Mouse (Mus musculus) lung, postnatal 10 days (tissue): ENCODE measurements around the gene Gm7075.
"Not testable (repeated sequence)": the region's sequence is repeated elsewhere in the genome, so short reads cannot be mapped to it uniquely, and the experiment has no call there.

ENCODE experiments used
- DNase-seq: peaks from one replicate; pipeline ENCODE4 v3.0.0; 2021

Gm7075 gene

GRCm38 (mm10) chr10:63421739-63422735 lies at the start of gene Gm7075:
Gm7075 (minus strand) TSS chr10:63421789.
- DNase-seq = peak; percentile 58

- DNase-seq = no peak
These were observed 39.3 kb upstream of the Gm7075 start for GRCm38 (mm10) chr10:63460935-63461334.

- no peak for DNase-seq
These were observed 35.9 kb upstream of the Gm7075 start for GRCm38 (mm10) chr10:63457292-63458128.

- peak; percentile 48 for DNase-seq
These were observed 33.7 kb upstream of the Gm7075 start for GRCm38 (mm10) chr10:63455110-63455878.

- no peak for DNase-seq
These were observed 32.3 kb upstream of the Gm7075 start for GRCm38 (mm10) chr10:63453926-63454325.

- not testable (repeated sequence) for DNase-seq
These were observed 23.2 kb upstream of the Gm7075 start for GRCm38 (mm10) chr10:63444602-63445387.

- no peak for DNase-seq
These were observed 18.2 kb upstream of the Gm7075 start for GRCm38 (mm10) chr10:63439694-63440228.

- no peak for DNase-seq
These were observed 17.2 kb upstream of the Gm7075 start for GRCm38 (mm10) chr10:63438736-63439262.

GRCm38 (mm10) chr10:63432887-63433286 lies 11.3 kb upstream of the Gm7075 start:
- DNase-seq = no peak

GRCm38 (mm10) chr10:63432099-63432498 lies 10.5 kb upstream of the Gm7075 start:
- no peak for DNase-seq

GRCm38 (mm10) chr10:63431221-63431736 lies 9.7 kb upstream of the Gm7075 start:
- no peak for DNase-seq

- DNase-seq = peak; percentile 87
These were observed 8.3 kb upstream of the Gm7075 start, which contains the start of gene Ctnna3 for GRCm38 (mm10) chr10:63429785-63430305. Ctnna3 (plus strand) TSS chr10:63430098.

GRCm38 (mm10) chr10:63429380-63429779 lies 7.8 kb upstream of the Gm7075 start:
- DNase-seq = peak; percentile 99

GRCm38 (mm10) chr10:63429023-63429340 lies 7.4 kb upstream of the Gm7075 start:
- DNase-seq = no peak

GRCm38 (mm10) chr10:63428243-63429022 lies 6.8 kb upstream of the Gm7075 start:
- peak; percentile 35 for DNase-seq

GRCm38 (mm10) chr10:63427146-63427545 lies 5.6 kb upstream of the Gm7075 start:
- DNase-seq = no peak

- DNase-seq = peak; percentile 56
These were observed 2.9 kb upstream of the Gm7075 start for GRCm38 (mm10) chr10:63424475-63424814.

GRCm38 (mm10) chr10:63423591-63424474 lies 2.2 kb upstream of the Gm7075 start:
- DNase-seq = no peak

GRCm38 (mm10) chr10:63422736-63422992 lies 1.1 kb upstream of the Gm7075 start:
- DNase-seq = no peak
